Mouse (Mus musculus): ENCODE measurements around the gene Nav1.

DNA sequence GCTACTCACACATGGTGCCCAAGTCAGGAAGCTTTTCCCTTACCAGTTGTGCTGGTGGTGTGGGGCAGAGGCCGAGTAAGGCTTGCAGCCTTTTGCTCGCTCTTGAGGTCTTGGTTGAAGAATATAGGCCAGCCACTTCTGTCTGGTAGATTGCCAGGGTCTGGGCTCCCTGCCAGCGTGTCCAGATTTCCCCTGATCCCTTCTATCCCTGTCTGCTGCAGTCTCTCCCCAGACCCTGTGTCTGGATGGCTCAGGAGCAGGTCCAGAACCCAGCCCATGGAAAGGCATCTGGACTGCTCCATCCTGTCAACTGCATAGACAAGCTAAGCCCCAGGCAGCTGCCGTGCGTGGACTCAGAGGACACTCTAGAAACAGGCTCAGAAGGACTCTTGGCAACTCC, 37.0 kb upstream of the Nav1 start:
- no peak for TF ChIP-seq CTCF (IDR thresholded peaks at IDR 0.05; ENCODE audit: extremely low read depth, insufficient read depth, insufficient read length, insufficient replicate concordance)
- TF ChIP-seq POLR2A (IDR thresholded peaks at IDR 0.05; ENCODE audit: low read depth, low read length): no peak
